Mouse (Mus musculus) thymus, postnatal 36 days (tissue): ENCODE measurements around the gene Mpc1.
A peak's percentile ranks its signal among the peaks of the same experiment; 100 is the strongest.
"Not testable (repeated sequence)": the region's sequence is repeated elsewhere in the genome, so short reads cannot be mapped to it uniquely, and the experiment has no call there.

Experiments
- DNase-seq, 2 experiments: peaks; one replicate each; pipeline ENCODE4 v3.0.0; 2022; ENCODE audit warnings: mixed read lengths in 2 of 2

The Mpc1 gene

DNA sequence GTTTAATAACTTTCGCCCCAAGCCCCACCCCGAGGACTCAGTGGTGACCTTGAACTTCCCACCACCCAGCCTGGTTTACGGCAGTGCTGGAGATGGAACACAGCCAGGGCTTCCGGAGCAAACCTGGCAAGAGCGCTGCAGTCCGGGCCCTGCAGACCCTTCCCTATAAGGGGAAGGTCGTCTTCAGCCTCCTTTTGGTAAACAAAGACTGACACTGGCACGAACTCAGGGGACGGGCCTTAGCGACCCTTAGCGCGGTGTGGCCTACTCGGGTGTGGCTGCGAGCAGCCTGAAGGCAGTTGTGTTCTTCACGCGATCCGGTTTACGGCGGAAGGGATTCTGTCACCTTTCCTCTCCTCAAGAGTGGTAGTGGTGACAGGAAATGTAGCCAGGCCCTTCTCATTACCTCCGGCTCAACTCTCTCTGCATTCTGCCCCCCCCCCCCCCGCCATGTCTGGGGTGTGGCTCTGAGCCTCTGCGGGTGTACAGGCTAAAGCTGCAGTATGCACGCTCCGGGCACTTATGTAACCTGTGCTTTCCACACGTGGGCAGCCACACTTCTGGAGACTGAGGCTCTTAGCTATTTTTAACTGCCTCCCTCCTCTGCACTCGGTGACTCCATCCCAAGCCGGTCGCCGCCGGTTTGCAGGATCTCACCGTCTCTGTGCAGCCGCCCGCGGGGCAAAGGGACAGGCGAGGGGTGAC lies at the start of gene Mpc1:
Mpc1 (plus strand) TSS at position 84 of the 705 bp plus-strand sequence.
- peak; percentile 56 to 60 for DNase-seq

DNA sequence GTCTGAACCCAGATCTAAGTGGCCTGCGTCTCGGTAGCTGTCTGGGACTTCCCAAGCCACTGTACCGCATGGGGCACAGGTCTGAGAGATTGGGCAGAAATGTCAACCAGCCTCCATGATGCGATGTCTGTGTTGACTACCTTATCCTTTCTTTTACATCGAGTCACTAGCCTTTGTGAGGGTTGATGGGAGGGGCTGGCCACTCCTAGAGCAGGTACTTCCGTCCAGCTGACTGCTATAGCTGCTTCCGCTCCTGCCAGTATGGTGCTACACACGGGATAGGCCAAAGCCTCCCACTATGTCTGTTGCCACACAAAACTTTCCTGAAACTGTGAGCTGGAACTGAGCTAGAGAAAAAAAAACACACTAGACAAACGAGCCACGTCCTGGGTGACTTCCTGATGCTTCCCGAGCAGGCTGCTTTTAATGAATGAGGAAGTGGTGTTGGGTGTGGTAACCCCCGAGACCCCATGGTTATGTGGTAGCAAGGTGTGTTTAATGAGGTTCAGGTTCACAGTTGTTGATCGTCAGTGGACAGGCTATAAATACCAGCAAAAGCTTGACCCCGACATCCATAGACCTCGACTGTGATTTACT lies 49.0 kb upstream of the Mpc1 start:
- no peak for DNase-seq

DNA sequence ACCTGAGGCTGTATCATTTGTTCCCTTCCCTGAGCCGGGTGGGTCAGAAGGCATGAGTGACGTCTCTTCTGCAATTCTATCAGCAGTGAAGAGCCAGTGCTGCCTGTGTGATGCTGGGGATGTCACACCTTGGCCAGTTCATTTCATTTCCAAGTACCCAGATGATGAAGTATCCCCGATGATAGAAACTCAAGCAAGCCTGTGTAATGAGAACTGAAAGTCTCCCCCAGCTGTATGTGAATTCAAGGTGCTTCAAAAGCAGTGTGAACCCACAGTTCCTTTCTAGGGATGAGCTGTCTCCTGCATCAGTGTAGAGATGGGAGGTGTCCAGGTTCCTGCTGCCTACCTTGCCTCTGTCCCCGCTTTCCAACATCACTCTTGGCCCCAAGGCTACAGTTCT lies 48.2 kb upstream of the Mpc1 start:
- no peak for DNase-seq

DNA sequence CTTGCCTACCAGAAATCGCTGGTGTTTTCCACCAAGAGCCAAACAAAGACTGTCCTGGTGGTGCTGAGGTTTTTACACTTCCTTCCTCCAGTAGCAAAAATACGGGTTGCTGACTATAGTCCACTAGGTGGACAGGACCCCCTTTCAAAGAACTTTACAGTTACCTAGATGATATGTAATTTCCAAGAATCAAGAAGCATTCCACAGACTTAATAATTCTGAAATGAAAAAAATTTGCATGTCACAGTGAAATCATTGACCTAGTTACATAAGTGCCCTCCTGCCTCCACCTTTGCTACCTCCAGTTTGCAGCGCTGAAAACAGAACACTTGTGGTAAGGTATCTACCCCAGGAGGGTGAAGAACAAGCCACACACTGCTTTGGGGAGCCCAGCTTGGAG lies 47.0 kb upstream of the Mpc1 start, which contains the start of gene Ccr6:
Ccr6 (plus strand) TSS at position 301 of the 400 bp plus-strand sequence.
- no peak for DNase-seq

DNA sequence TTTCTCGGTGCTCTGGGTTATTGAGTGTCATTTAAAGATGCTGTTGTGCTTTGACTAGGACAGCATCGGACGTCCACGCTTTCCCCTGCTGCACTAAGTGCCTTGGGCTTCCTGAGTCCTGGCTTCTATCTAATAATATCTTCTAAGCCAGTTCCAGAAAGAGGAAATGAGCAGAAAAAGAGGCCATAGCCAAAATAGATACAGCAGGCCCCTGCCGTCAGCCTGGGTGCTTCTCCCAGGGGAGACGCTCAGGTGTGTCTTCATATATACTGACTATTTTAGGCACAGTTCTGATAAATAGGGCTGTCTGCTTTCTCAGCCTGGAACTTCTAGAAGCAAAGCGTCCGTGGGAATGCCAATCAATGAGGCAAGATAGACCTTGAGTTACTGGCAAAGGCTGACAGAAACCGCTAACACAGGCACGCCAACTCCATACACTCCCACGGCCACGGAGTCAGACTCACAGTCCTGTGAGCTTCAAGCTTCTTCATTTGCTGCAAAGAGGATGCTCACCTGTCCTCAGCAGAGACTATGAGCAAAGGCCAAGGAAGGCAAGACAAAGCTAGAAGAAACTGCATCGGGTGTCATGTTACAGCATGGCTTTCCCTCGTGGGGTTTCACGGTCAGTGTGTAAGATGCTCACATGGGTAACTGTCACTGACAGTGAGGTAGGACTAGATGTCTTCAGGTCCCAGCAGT lies 44.5 kb upstream of the Mpc1 start:
- DNase-seq: no peak

DNA sequence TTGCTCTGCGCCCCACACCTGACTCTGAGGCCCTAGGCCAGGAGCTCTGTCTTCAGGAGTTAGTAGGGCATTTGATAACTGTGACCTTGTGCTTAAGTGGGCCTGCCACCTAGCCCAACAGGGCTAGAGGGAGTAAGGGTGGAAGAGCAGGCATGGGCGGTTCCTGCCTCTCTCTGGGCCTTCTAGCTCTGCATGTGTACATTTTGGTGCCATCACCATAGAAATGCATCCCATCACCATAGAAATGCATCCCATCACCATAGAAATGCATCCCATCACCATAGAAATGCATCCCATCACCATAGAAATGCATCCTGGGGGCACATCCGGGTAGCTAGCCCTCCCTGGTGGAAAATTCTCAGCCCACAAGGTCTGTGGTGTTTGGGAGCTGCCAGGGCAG lies 43.1 kb upstream of the Mpc1 start:
- DNase-seq: no peak

DNA sequence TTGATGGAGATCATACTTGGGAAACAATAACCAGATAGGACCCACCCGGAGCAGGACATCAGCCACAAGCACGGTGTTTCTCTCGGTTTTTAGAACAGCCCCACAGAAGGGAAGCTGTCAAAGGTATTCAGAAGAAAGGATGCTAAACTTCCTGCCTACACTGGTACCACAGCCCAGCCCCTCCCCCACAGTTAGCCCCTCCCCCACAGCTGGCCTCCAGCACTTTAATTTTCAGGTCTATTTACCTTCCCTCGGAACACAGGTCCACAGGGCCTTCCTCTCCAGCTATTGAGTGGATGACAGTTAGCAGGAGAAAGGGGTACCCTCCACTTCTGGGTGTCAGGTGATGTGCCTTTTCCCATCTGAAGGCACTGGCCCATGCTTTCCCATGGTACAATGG lies 42.2 kb upstream of the Mpc1 start:
- DNase-seq: peak; percentile 11 to 34

DNA sequence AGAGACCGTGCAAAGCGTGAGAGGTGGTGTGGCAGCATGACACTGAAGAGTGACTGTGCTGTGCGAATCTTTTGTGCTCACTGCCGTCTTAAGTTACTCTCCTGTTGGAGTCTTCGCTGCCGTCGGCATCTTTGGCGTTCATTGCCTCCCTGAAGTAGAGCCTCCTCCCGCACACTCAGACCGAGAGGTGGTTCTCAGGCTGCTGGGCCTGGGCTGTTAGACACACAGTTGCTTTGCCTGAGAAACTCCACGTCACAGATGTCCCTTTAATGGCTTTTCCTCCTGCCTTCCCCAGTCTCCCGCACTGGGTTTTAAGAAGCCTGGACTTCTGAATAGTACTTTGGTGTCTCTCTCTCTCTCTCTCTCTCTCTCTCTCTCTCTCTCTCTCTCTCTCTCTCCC lies 41.1 kb upstream of the Mpc1 start:
- DNase-seq: no peak

DNA sequence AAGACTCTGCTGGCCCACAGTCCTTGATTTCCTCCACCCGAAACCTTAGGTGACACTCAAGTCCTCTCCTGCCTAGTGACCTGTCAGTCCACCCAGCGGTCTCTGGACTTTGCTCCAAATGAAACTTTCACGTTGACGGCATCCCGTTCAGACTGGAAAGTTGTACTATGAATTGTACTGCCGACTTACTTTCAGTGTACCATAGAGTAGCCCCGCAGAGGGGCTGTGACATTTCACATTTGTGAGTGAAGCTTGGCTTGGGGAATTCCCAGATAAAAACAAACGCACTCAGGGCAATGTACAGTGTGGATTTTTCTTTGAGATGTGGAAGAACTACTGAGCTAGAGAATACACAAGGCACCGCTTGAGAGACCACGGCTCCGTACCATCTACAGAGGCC lies 40.5 kb upstream of the Mpc1 start:
- DNase-seq: no peak

DNA sequence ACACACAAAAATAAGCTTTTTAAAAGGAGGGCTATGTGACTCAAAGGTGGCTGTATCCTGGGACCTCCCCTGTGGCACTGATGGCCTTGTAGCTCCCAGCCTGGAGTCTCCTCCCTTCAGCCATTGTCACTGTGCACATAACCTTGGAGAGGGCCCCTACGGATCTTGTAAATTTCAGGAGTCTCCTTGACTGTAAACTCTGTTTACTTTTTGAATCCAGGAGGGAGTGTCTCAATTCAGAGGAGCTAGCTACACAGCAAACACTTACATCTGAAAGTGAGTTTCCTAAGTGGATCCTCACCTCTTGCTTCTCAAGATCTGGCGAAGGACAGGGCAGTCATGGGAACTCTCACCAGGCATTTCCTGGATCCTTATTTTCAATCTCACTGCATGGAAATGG lies 38.6 kb upstream of the Mpc1 start:
- DNase-seq: no peak

DNA sequence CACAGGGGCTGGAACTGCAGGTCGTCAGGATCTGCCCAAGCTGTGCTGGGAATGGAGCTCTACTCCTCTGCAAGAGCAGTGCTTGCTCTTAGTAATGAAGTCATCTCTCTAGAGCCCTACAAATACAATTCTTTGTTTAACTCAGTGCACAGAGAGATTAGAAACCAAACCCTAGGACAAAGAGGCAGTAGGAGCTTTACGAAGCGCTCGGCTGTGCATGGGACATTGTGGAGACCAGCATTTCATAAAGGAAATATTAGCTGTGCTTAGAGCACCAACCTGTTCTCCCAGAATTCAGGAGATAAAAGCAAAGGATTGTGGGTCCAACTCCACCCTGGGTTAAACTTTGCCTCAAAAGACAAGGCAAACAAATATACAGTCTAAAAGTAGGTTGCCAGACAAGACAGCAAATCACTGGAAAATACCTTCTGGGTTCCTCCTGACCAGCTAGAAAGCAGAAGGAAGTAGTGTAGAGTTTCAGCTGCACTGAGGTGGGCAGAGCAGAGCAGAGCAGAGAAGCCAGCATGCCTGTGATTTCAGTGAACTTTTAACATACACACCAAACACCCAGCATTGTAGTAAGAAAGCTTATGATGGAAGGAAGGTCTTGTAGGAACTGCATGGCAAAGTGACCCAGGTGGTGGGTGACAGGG lies 36.5 kb upstream of the Mpc1 start:
- no peak for DNase-seq

DNA sequence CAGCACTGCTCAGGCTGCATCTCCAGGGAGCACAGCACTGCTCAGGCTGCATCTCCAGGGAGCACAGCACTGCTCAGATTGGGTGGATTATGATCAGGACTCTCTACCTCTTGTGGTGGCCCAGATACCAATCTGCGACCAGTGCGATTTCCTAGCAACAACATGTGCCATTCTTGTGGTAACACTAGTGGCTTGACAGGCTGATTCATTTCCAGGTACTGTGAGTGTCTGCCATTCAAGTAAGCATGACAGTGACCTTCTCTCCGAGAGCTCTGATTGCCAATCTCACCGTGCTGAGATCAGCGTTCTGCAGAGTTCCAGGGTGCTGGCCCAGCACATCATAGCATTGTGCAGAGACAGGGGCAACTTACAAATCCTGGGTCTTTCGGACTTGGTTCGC lies 31.0 kb upstream of the Mpc1 start:
- no peak for DNase-seq

DNA sequence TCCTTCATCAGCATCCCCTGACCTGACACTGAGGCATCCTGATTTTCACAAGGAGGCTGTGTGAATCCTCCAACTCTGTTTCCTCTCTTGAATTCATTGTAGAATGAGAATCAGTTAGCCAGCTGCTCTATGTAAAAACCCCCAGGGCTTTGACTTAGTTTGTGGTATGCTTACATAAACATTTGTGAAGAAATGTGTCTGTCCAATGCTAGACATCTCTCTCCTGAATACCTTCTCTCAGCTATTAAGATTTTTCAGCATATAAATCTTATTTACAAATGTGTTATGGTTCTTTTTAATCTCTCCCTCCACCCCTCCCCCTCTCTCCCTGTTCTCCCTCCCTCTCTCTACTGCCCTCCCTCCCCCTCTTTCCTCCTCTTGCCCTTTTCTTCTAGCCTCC lies 28.4 kb upstream of the Mpc1 start:
- DNase-seq: no peak

DNA sequence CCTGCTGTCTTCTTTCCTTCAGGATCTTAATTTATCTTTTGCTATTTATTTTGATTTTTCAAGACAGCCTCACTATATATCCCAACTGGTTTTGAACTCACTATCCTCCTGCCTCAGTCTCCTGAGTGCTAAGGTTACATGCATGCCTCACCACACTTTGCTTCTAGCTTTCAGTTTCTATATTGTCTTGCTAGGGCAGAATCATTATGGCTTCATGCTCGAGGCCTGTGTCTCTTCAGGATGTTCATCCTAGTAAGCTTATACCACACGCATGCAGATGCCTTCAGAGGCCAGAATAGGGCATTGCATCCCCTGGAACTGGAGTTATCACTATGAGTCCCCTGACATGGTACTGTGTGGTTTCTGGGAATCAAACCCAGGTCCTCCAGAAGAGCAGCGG lies 27.8 kb upstream of the Mpc1 start:
- DNase-seq: no peak

DNA sequence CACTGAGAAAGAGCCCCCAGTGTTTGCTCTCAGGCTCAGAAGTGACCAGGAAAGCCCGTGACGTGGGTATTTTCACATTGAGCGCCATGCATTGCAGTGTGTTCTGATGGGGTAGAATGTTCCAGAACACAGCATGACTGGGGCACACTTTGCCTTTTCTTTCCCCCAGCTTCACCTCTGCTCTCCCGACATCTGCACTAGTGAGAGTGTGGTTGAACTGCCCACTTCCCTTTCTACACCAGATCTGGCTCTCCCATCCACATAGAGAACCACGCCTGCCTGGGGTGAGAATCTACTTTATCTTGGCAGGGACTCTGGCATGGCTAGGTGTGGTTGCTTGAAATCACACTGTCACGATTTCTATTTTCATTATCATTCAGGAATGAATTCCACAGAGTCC lies 27.1 kb upstream of the Mpc1 start:
- DNase-seq: no peak

DNA sequence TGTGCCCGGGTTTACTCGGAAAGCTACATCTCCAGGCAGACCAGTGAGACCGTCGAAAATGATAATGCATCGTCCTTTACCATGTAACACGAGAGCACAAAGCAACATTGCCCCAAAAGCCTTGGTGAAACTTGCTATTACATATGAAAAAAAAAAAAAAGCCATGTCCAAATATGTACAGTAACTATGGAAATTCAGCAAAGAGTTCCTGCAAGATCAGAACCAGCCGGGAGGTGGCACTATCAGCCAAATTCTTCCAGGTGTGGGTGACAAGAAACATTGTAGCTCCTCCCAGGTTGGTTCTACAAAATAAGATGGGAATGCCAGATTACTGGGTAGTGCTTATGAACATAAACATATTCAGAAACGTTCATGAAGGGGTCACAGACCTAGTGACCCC lies 25.7 kb upstream of the Mpc1 start:
- DNase-seq: no peak

DNA sequence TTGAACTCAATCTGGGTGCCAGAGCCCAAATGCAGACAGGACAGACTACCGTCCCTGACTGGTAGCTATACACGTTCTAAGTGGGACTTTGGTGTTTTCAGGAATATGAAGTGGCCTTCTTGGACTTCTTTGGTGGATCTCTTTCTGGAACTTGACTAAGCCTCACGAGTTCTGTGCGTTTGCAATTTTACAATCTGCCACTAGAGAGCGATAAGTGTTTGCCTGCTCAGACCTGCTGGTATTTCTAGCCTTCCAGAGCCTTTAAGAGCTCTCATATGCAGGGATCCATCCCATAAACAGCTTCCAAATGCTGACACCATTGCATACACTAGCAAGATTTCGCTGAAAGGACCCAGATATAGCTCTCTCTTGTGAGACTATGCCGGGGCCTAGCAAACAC lies 18.1 kb upstream of the Mpc1 start:
- not testable (repeated sequence) for DNase-seq

DNA sequence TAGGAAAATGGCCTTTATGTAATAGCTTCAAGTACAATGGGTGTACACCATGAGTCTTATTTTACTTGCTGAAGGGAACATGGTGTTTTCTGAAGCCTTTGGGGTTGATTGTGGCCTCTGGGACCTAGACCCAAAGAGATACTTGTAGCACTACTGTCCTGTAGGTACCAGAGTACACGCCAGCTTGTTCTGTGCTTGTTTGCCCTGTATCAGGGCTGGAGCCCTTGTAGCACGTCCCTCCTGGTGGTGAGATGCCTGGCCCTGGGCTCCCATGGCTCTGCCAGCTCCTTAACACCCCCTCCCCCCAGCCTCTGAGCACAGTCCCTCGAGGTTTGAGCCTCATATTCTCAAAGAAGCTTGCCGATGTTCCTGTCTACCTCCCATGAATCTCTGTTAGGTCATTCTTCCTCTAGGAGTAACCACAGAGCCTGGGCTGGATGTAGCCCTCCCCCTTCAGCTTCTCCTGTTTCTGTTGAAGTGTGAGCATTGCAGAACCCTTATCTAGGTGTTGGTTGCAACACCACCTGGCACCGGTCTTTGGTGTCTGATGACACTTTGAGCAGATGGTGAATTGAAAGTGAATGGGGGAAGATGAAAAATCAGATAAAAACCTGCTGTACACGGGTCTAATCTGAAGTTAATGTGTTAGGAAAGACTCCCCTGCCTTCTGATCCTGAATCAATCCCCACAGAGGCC lies 10.5 kb upstream of the Mpc1 start:
- no peak for DNase-seq

DNA sequence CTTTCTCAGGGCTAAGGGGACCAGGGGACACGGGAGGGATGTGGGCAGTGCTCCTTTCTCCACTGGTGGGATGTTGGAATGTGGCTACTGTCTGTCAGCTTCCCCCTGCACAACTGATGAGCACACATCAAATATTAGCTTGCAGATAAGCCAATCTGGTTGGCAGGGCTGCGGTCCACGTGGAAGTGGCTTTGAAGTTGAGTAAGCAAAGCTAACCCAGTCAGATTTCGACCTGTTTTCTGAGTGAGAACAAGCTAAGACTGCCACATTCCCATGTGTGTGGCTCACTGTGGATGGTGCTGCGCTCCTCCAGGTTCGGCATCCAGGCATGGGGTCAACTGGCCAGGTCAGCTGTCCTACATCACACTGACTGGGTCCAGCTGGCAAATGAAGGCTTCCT lies 9.8 kb upstream of the Mpc1 start:
- DNase-seq: no peak

DNA sequence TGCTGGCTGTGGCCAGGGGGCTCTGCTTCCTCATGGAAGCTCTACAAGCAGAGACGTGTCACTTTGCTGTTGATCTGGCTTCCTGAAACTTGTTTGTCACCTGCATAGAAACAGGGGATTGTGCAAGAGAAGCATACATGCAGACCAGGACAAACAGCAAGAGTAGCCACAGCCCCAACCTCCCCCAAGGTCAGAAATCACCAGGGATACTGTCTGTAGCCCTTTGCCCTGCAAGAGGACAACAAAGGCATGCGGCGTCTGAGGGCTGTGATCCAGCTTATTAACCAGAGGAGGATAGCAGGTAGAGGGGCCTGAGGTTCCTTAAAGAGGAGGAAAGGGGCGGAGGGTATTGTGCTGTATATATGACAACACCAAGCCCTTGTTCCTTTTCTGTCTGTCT lies 6.6 kb upstream of the Mpc1 start:
- DNase-seq: no peak

DNA sequence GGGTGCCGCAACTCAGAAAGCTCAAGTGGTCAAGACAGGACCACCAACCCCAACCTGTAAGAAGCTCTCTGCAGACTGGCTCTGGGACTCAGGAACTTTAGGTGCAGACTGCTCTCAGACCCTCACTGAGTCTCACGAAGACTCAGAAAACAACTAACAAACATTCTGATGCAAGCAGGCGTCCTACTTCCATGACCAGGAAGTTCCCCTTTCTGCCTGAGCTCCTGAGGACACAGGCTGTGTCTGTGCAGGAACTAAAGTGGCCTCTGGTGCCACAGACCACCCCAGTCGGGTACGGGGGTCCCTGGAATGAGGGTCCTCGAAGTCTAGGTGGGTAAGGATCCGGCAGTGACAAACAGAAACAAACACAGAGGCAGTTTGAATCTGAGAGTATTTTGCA lies 6.0 kb upstream of the Mpc1 start:
- no peak for DNase-seq

DNA sequence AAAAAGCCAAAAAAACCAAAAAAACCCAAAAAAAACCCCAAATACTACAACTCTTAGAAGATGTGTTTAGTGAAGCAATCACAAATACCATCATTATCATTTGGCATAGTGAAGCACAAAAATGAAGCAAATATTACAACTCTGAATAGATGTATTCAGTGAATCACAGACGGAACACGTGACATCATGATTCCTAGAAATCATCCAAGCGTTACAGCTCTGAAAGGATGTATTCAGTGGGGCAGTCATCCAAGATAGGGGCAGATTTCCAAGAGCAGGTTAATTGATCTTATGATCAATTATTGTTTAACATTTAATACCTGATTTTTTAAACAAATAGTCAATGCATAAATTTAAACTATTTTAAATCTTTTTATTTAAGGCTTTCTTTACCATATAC lies 5.4 kb upstream of the Mpc1 start:
- no peak for DNase-seq

DNA sequence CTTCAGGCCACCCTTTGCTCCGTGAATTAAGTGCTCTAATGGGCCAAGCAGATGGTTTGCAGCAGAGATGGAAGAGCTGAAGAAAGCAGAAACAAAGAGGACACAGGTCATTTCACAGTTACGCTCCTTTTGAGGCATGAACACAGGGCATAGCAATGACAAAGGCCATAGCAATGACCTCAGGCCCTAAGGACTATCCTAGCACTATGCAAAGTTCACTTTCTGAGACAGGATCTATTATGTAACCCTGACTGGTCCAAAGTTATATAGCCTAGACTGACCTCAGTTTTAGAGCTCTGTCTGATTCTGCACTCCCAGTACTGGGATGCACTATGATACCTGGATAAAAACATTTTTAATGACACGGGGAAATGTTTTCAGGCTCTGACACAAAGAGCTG lies 4.3 kb upstream of the Mpc1 start:
- DNase-seq: no peak
